Mouse (Mus musculus) lung, embryonic 16.5 days (tissue): ENCODE data around the gene Bicral. TPM values are rescaled to one million over a fixed set of nuclear protein-coding genes. Genes with fewer than 3 reads are reported as not detected.

Source experiments
- ATAC-seq: fragments of 200-750 bp; cut with Nextera tagmentation; 2 replicates; pipeline ENCODE4 v1.8.0; 2017; ENCODE audit warnings: low read depth, mild to moderate bottlenecking, moderate library complexity
- H3K27ac ChIP-seq: fragments of 300-500 bp; sonication (generic); 2 replicates; pipeline ENCODE4 v1.5.1; 2014; ENCODE audit warnings: mild to moderate bottlenecking, control low read depth, low read length
- H3K27me3 ChIP-seq: fragments of 300-500 bp; sonication (generic); 2 replicates; pipeline ENCODE4 v1.6.1; 2014; ENCODE audit warnings: low read depth, low read length, mixed read lengths; ENCODE audit not compliant: control insufficient read depth, insufficient read depth
- H3K36me3 ChIP-seq: fragments of 300-500 bp; sonication (generic); 2 replicates; pipeline ENCODE4 v1.6.1; 2014; ENCODE audit warnings: low read length; ENCODE audit not compliant: control insufficient read depth, insufficient read depth
- H3K4me1 ChIP-seq: fragments of 300-500 bp; sonication (generic); replicated peaks from 2 replicates; pipeline ENCODE4 v1.6.1; 2014; ENCODE audit warnings: low read length, mixed read lengths; ENCODE audit not compliant: control insufficient read depth, insufficient read depth
- H3K4me2 ChIP-seq: fragments of 300-500 bp; sonication (generic); 2 replicates; pipeline ENCODE4 v1.6.1; 2014; ENCODE audit warnings: low read depth, low read length, control low read depth
- H3K4me3 ChIP-seq: fragments of 300-500 bp; sonication (generic); 2 replicates; pipeline ENCODE4 v1.5.1; 2014; ENCODE audit warnings: mild to moderate bottlenecking, low read length, control low read depth
- H3K9ac ChIP-seq: fragments of 300-500 bp; sonication (generic); 2 replicates; pipeline ENCODE4 v1.6.1; 2014; ENCODE audit warnings: low read length, control low read depth
- H3K9me3 ChIP-seq: fragments of 300-500 bp; sonication (generic); 2 replicates; pipeline ENCODE4 v1.6.1; 2016; ENCODE audit warnings: low read length; ENCODE audit not compliant: control insufficient read depth
- WGBS: fragments of 180-500 bp; shearing (Covaris S2); extraction: QIAGEN DNeasy Blood & Tissue Kit; methylation state at CpG from one replicate; pipeline ENCODE4 v1.1.7; 2014; 5-methylcytosine and 5-hydroxymethylcytosine counted together
- polyA plus RNA-seq: library from polyadenylated mRNA; unstranded; fragments of >200 nt; fragmentation: Nextera tagmentation; extraction: Ambion mirVana; gene quantifications from 2 replicates; pipeline ENCODE4 v1.2.1, GENCODE M21; 2015

Gene Bicral
- polyA plus RNA-seq, 1 experiment from 2014 or later = 4.4 TPM

- Histone ChIP-seq H3K9ac (peak overlapping the region; percentile 75), H3K4me1 (peaks cover 28% of the 10 kb centered on the region), H3K27ac (peak overlapping the region; percentile 96), H3K4me2 (peak overlapping the region; percentile 81), H3K27me3 (no peaks in the 10 kb centered on the region), H3K4me3 (peak overlapping the region; percentile 77), H3K9me3 (no peaks in the 10 kb centered on the region), H3K36me3 (peaks cover 4% of the 10 kb centered on the region)
- ATAC-seq = no peak
- WGBS = 27% methylated on average over 16 of the region's 16 CpGs
Measured at GRCm38 (mm10) chr17:46888511-46889212, 30.4 kb upstream of the Bicral start.

- H3K9ac ChIP-seq = peak overlapping the region; percentile 31; the same call in 1 of the 2 replicates
- H3K27ac ChIP-seq = no peak overlapping the region
- H3K27me3 ChIP-seq = no peaks in the 10 kb centered on the region
- H3K4me2 ChIP-seq = no peak overlapping the region
- H3K36me3 ChIP-seq = no peaks in the 10 kb centered on the region
- no peak overlapping the region for H3K4me3 ChIP-seq
- H3K9me3 ChIP-seq = no peaks in the 10 kb centered on the region
- no peak for ATAC-seq
- peaks cover 10% of the 10 kb centered on the region for H3K4me1 ChIP-seq
- 24% methylated on average over 17 of the region's 17 CpGs for WGBS
Measured at GRCm38 (mm10) chr17:46885910-46886643, 27.8 kb upstream of the Bicral start.

DNA sequence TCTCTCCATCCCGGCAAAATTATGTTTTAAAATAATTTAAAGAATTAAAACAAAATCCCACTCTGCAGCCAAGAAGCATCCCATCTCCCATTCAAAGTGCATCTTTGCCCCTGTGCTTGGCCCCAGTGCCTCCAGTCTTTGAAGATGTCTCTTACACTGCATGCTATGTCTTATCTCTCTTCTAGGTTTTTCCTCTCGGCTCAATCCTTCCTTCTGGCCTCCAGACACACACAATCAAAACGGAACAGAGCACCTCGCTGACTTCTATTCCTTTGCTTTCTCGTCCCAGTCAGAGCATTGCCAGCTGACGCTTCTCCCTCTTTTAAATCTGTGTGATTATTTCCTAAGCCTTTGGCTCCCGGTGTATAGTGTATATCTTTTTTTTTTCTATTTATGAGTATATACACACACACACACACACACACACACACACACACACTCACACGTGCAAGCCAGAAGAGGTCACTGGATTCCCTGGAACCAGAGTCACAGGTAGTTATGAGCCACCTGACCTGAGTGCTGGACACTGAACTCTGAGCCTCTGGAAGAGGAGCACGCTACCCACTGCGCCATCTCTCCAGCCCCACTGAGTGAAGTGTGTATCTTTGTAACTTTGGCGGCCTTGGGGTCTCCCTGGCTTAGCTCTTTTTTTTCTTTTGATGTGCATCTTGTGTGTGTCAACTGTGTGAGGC lies 27.1 kb upstream of the Bicral start:
- Histone ChIP-seq H3K9me3 (no peaks in the 10 kb centered on the region), H3K27ac (no peak overlapping the region), H3K4me2 (no peak overlapping the region), H3K27me3 (no peaks in the 10 kb centered on the region), H3K9ac (peak overlapping the region; percentile 31; the same call in 1 of the 2 replicates), H3K4me3 (no peak overlapping the region), H3K36me3 (no peaks in the 10 kb centered on the region), H3K4me1 (peaks cover 10% of the 10 kb centered on the region)
- WGBS = 49% methylated on average over 11 of the region's 11 CpGs
- ATAC-seq = no peak

DNA sequence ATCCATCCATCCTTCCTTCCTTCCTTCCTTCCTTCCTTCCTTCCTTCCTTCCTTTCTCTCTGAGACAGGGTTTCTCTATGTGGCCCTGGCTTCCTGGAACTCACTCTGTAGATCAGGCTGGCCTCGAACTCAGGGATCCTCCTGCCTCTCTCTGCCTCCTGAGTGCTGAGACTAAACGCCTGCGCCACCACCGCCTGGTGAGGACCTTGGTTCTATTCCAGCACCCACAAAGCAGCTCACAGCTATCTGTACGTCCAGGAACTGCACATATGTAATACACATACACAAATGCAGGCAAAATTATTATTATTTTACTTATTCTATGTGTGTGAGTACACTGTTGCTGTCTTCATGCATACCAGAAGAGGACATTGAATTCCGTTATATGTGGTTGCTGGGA lies 26.5 kb upstream of the Bicral start:
- ATAC-seq = no peak
- Histone ChIP-seq H3K9me3 (no peaks in the 10 kb centered on the region), H3K9ac (no peak overlapping the region), H3K4me1 (peaks cover 10% of the 10 kb centered on the region), H3K4me3 (no peak overlapping the region), H3K27ac (no peak overlapping the region), H3K27me3 (no peaks in the 10 kb centered on the region), H3K4me2 (no peak overlapping the region), H3K36me3 (no peaks in the 10 kb centered on the region)
- WGBS = 92% methylated on average over 6 of the region's 6 CpGs

- WGBS = 58% methylated on average over 9 of the region's 9 CpGs
- no peak overlapping the region for H3K9ac ChIP-seq
Measured at GRCm38 (mm10) chr17:46883107-46883506, 24.8 kb upstream of the Bicral start.

DNA sequence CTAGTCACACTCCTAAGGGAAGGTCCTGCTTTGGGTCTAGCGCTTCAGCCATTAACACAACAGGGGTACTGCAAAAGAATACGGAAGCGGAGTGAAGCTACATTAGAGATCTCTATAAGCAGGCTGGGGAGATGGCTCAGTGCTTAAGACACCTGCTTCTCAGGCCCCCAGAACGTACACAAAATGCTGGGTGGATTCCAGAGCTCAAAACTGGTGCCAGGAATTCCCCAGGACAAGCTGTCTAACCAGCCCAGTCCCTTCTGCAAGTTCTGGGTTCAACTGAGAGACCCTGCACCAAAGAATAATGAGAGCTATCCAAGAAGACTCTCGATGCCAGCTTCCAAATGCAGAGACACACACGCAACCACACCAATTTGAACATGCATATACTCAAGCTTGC lies 23.4 kb upstream of the Bicral start:
- no peaks in the 10 kb centered on the region for H3K36me3 ChIP-seq
- H3K9me3 ChIP-seq = no peaks in the 10 kb centered on the region
- ATAC-seq = no peak
- H3K4me2 ChIP-seq = no peak overlapping the region
- no peak overlapping the region for H3K9ac ChIP-seq
- no peak overlapping the region for H3K4me3 ChIP-seq
- 79% methylated on average over 6 of the region's 6 CpGs for WGBS
- peaks cover 9% of the 10 kb centered on the region; the same call in 1 of the 2 replicates for H3K4me1 ChIP-seq
- H3K27ac ChIP-seq = no peak overlapping the region
- no peaks in the 10 kb centered on the region for H3K27me3 ChIP-seq

More at GRCm38 (mm10) chr17:46883107-46883506, 24.8 kb upstream of the Bicral start:
- no peaks in the 10 kb centered on the region for H3K27me3 ChIP-seq
- H3K36me3 ChIP-seq = no peaks in the 10 kb centered on the region
- H3K27ac ChIP-seq = 0 out of 2 replicates have a peak overlapping the region, but pooled peaks have one; percentile 26
- H3K4me1 ChIP-seq = peaks cover 9% of the 10 kb centered on the region; the same call in 1 of the 2 replicates
- H3K9me3 ChIP-seq = no peaks in the 10 kb centered on the region
- H3K4me2 ChIP-seq = no peak overlapping the region; the same call in 1 of the 2 replicates
- ATAC-seq = no peak
- H3K4me3 ChIP-seq = no peak overlapping the region

GRCm38 (mm10) chr17:46880322-46880721 lies 22.0 kb upstream of the Bicral start:
- 43% methylated on average over 2 of the region's 2 CpGs for WGBS
- H3K9ac ChIP-seq = no peak overlapping the region
- no peak for ATAC-seq

DNA sequence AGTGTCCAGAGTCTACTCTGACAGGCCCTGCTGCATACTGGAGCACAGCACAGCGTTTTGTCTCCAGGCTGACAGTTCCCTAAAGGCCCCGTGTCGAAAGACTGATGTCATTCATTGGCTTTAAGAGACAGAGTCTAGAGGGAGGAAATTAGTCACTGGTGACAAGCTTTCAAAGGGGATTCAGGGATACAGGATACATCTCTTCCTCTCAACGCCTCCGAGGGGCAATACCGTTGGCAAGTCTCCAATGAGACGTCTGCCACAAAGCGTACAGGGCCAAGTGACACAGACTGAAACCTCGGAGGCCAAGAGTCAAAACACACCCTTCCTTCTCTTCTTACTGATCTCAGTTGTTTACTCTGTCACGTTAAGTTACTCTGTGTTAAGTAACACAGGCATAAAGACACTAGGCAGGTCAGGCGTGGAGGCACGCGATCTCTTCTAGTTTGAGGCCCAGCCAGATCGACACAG lies 21.6 kb upstream of the Bicral start:
- Histone ChIP-seq H3K36me3 (no peaks in the 10 kb centered on the region), H3K9me3 (no peaks in the 10 kb centered on the region), H3K4me3 (no peak overlapping the region), H3K4me2 (no peak overlapping the region), H3K4me1 (peaks cover 2% of the 10 kb centered on the region; the same call in 1 of the 2 replicates), H3K27me3 (no peaks in the 10 kb centered on the region), H3K9ac (no peak overlapping the region), H3K27ac (no peak overlapping the region)
- 23% methylated on average over 14 of the region's 14 CpGs for WGBS
- peak; percentile 86 for ATAC-seq

More at GRCm38 (mm10) chr17:46880322-46880721, 22.0 kb upstream of the Bicral start:
- H3K27me3 ChIP-seq = no peaks in the 10 kb centered on the region
- H3K4me1 ChIP-seq = peaks cover 2% of the 10 kb centered on the region; the same call in 1 of the 2 replicates
- H3K9me3 ChIP-seq = no peaks in the 10 kb centered on the region
- no peak overlapping the region for H3K4me3 ChIP-seq
- no peaks in the 10 kb centered on the region for H3K36me3 ChIP-seq
- H3K27ac ChIP-seq = no peak overlapping the region
- no peak overlapping the region for H3K4me2 ChIP-seq

GRCm38 (mm10) chr17:46877061-46877460 lies 18.8 kb upstream of the Bicral start:
- no peaks in the 10 kb centered on the region for H3K27me3 ChIP-seq
- no peak for ATAC-seq
- H3K36me3 ChIP-seq = no peaks in the 10 kb centered on the region
- no peak overlapping the region for H3K4me2 ChIP-seq
- 87% methylated on average over 5 of the region's 5 CpGs for WGBS
- H3K9me3 ChIP-seq = no peaks in the 10 kb centered on the region
- peaks cover 10% of the 10 kb centered on the region; the same call in 1 of the 2 replicates for H3K4me1 ChIP-seq
- no peak overlapping the region for H3K27ac ChIP-seq
- no peak overlapping the region for H3K9ac ChIP-seq
- no peak overlapping the region for H3K4me3 ChIP-seq
